ENCODE assay signal across 20 mouse cellular contexts in the genomic region with DNA sequence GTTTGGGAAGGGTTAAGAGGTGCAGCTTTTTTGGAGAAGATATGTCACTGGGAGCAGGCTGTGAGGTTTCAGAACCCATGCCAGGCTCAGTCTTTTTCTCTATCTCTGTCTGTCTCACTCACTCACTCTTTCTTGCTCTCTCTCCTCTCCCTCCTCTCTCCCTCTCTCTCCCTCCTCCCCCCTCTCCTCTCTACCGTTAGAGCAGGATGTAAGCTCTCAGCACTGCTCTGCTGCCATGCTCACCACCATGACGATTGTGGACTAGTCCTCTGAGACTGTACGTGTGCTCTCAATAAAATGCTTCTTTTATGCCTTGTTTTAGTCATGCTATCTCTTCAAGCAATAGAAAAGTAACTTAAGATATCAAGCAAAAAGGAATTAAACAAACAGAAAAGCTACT. TPM values are rescaled to one million over a fixed set of nuclear protein-coding genes. Genes with fewer than 3 reads are reported as not detected.
DNase-seq lines count a peak whose midpoint lies in the region; ATAC-seq and TF ChIP-seq lines count a peak whose summit lies in the region.
"Had no signal": no experiment of that assay in that cellular context is flagged by ENCODE, and none has a peak within 500 bp of the region (broad histone marks: within the 10 kb centered on the region; RNA-seq: fewer than 3 reads in every experiment).

No protein-coding gene starts in this region.

- H3K9ac ChIP-seq in heart, postnatal 0 days (replicated peaks; ENCODE audit: low read depth, low read length): no peak overlapping the region
- H3K9ac ChIP-seq: embryonic facial prominence, embryonic 13.5 days; heart, embryonic 12.5 days; limb, embryonic 12.5 days; liver, embryonic 13.5 days; stomach, embryonic 15.5 days had no signal

- TF ChIP-seq CTCF in heart, postnatal 0 days (IDR thresholded peaks at IDR 0.05; ENCODE audit: low read depth): no peak

- H3K4me1 ChIP-seq in heart, postnatal 0 days (ENCODE audit: control insufficient read depth, insufficient read depth): 0 out of 2 replicates have a peak, but pooled peaks cover 9% of the 10 kb centered on the region
- 0 out of 2 replicates have a peak, but pooled peaks cover 5% of the 10 kb centered on the region for H3K4me1 ChIP-seq in heart, embryonic 10.5 days
- H3K4me1 ChIP-seq: embryonic facial prominence, embryonic 13.5 days; hindbrain, embryonic 10.5 days; limb, embryonic 12.5 days; stomach, embryonic 15.5 days had no signal

- peaks cover 31% of the 10 kb centered on the region for H3K36me3 ChIP-seq in heart, postnatal 0 days (replicated peaks; ENCODE audit: control insufficient read depth, insufficient read depth, low read length)
- peaks cover 35% of the 10 kb centered on the region for H3K36me3 ChIP-seq in heart, embryonic 10.5 days

- no peak overlapping the region for H3K4me2 ChIP-seq in heart, postnatal 0 days (ENCODE audit: low read depth, low read length)
- H3K4me2 ChIP-seq: embryonic facial prominence, embryonic 13.5 days; heart, embryonic 12.5 days; limb, embryonic 12.5 days; liver, embryonic 13.5 days; midbrain, embryonic 11.5 days; stomach, embryonic 15.5 days had no signal

- ATAC-seq in heart, postnatal 0 days (ENCODE audit: insufficient read depth, low read depth): no peak
- peak; percentile 56 to 71; a peak in 3 of 4 replicates for ATAC-seq in hematopoietic stem cell, adult 5-6 weeks (replicated peaks in 1 of 2; ENCODE audit: insufficient read depth in 1 of 2, low FRiP score in 2 of 2, low TSS enrichment in 1 of 2, low read depth in 1 of 2, poor library complexity in 2 of 2, severe bottlenecking in 2 of 2)
- ATAC-seq: hindbrain, postnatal 0 days had no signal

- H3K27ac ChIP-seq in heart, postnatal 0 days (ENCODE audit: low read depth): 0 out of 2 replicates have a peak overlapping the region, but pooled peaks have one; percentile 20
- no peak overlapping the region for H3K27ac ChIP-seq in heart, embryonic 10.5 days
- H3K27ac ChIP-seq: embryonic facial prominence, embryonic 13.5 days; gastrocnemius, adult 2 months; hindbrain, embryonic 10.5 days; hindbrain, postnatal 0 days; limb, embryonic 12.5 days; liver, embryonic 13.5 days; macrophage; stomach, embryonic 15.5 days had no signal

- H3K9me3 ChIP-seq in heart, postnatal 0 days (replicated peaks; ENCODE audit: control insufficient read depth, low read length): no peaks in the 10 kb centered on the region
- no peaks in the 10 kb centered on the region for H3K9me3 ChIP-seq in heart, embryonic 10.5 days
- H3K9me3 ChIP-seq: embryonic facial prominence, embryonic 13.5 days; heart, embryonic 12.5 days; limb, embryonic 12.5 days; liver, embryonic 13.5 days; stomach, embryonic 15.5 days had no signal

- H3K4me3 ChIP-seq in heart, postnatal 0 days (ENCODE audit: low read depth, low read length): no peak overlapping the region
- no peak overlapping the region for H3K4me3 ChIP-seq in heart, embryonic 10.5 days
- H3K4me3 ChIP-seq: embryonic facial prominence, embryonic 13.5 days; gastrocnemius, adult 2 months; heart, embryonic 12.5 days; hindbrain, embryonic 10.5 days; limb, embryonic 12.5 days; liver, embryonic 13.5 days; stomach, embryonic 15.5 days had no signal

- TF ChIP-seq EP300 in heart, postnatal 0 days (IDR thresholded peaks at IDR 0.05; ENCODE audit: low read depth): no peak

- WGBS in heart, postnatal 0 days: 12% methylated on average over 3 of the region's 3 CpGs
- WGBS in heart, embryonic 10.5 days: 36% methylated on average over 3 of the region's 3 CpGs

- DNase-seq in heart, postnatal 0 days (ENCODE audit: low spot score): no peak
- DNase-seq in heart, embryonic 10.5 days (ENCODE audit: low spot score): no peak
- DNase-seq in spleen, postnatal 36 days (ENCODE audit: low spot score in 2 of 2): peak; percentile 60 to 62
- no peak for DNase-seq in spleen, adult 12 weeks (ENCODE audit: low spot score)
- DNase-seq in thymus, postnatal 36 days: peak; percentile 37 to 58
- DNase-seq in cerebellum, adult 18-20 months: no peak
- DNase-seq: adrenal gland, adult 2 months; cerebellum, adult 8-10 months; gastrocnemius, adult 2 months; kidney, adult 11 months; liver, embryonic 13.5 days had no signal

- no peaks in the 10 kb centered on the region for H3K27me3 ChIP-seq in heart, postnatal 0 days (ENCODE audit: control insufficient read depth, insufficient read depth, low read length)
- H3K27me3 ChIP-seq in heart, embryonic 10.5 days (ENCODE audit: insufficient read depth, poor library complexity, severe bottlenecking): no peaks in the 10 kb centered on the region
- H3K27me3 ChIP-seq: embryonic facial prominence, embryonic 13.5 days; heart, embryonic 12.5 days; limb, embryonic 12.5 days; liver, embryonic 13.5 days; stomach, embryonic 15.5 days had no signal

RNA-seq across cellular contexts. Expression of a gene that starts 38.0 kb away (rescaled TPM):
- total RNA-seq in heart, postnatal 0 days (2014; rRNA removed; ENCODE audit: low replicate concordance): 75.8 and 110 TPM in 2 replicates
- polyA plus RNA-seq in heart, postnatal 0 days (2015; fragmentation: Nextera tagmentation; extraction: Ambion mirVana): 383 TPM in 2 replicates
- 365 and 409 TPM in 2 replicates for polyA plus RNA-seq in heart, embryonic 10.5 days (2016; fragmentation: Nextera tagmentation; extraction: Ambion mirVana)
- total RNA-seq in hematopoietic stem cell, adult 5-6 weeks (2017): 263 and 280 TPM in 2 replicates

Comparison
In these comparisons a context has a peak if more than half of its experiments do, and no peak if none do; other contexts are left out.
1. DNase-seq: peak in spleen, postnatal 36 days (2 of 2) and thymus, postnatal 36 days (2 of 2); none in heart, postnatal 0 days (single experiment), heart, embryonic 10.5 days (single experiment), spleen, adult 12 weeks (single experiment) and cerebellum, adult 18-20 months (0 of 2).